Mouse (Mus musculus): ENCODE data around the gene Selenon. TPM values are rescaled to one million over a fixed set of nuclear protein-coding genes. Genes with fewer than 3 reads are reported as not detected.

Selenon gene
- polyA plus RNA-seq, 1 experiment from 2014 or later = 15.9 TPM

DNA sequence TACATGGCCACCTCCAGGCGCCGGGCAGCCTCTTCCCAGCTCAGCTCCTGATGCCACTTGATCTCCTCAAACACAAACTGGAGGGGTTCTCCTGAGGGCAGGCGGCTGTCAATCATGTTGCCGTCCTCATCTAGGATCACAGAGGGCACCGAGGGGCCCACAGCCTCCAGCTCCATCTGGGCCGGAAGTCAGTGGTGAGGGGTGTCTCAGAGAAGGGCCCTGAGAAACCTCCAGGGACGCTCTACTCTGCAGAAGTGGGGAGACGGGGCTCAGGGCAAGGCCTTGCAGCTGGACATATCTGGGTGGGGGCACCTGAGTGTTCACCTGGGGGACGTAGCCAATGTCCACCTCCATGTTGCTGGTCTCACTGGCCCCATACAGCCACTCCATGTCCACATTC, 9.2 kb downstream of the Selenon start:
- no peaks in the 10 kb centered on the region for H3K9me3 ChIP-seq (ENCODE audit: control insufficient read depth, low read length)
- no peaks in the 10 kb centered on the region for H3K4me1 ChIP-seq (ENCODE audit: control insufficient read depth, insufficient read depth, low read length)
- DNase-seq = no peak
- H3K4me2 ChIP-seq (ENCODE audit: low read length) = no peak overlapping the region
- H3K27me3 ChIP-seq (ENCODE audit: control insufficient read depth, insufficient read depth, low read length) = no peaks in the 10 kb centered on the region
- WGBS = 93% methylated on average over 9 of the region's 9 CpGs
- no peak overlapping the region for H3K4me3 ChIP-seq (replicated peaks; ENCODE audit: low read depth, low read length)
- 0 out of 2 replicates have a peak, but pooled peaks have one; percentile 5 for ATAC-seq (ENCODE audit: low FRiP score, low TSS enrichment)
- H3K9ac ChIP-seq (replicated peaks; ENCODE audit: low read length) = no peak overlapping the region
- peaks cover 83% of the 10 kb centered on the region for H3K36me3 ChIP-seq (ENCODE audit: control insufficient read depth, insufficient read depth, low read length)
- no peak overlapping the region for H3K27ac ChIP-seq (replicated peaks; ENCODE audit: low read depth, low read length)

DNA sequence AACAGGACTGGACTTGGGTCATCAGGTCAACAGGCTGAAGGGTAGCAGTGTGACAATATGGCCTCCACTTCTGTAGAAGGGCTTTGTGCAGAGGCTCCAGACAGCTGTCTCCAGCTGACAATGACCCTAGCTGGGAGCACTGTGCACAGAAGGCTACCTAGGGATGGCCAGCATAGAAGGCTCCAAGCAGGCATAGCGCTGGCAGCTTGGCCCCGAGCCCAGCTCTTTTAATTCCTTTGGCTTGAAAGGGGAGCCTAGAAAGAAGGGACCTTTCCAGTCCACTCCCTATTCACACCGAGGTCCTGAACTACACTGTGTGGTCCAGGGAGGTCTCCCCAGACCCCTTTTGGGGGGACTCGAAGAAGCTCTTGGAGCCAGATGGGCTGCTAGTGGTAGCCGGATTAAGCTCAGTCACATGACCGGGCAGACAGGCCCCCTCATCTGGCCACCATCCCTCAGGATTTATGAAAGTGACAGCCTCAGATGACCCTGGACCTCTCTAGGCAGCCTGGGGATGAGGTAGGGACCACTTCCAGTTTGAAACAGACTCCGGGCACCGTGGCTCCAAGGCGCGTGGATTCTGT, 12.9 kb downstream of the Selenon start:
- Histone ChIP-seq H3K4me2 (ENCODE audit: low read length) (no peak overlapping the region), H3K9ac (replicated peaks; ENCODE audit: low read length) (no peak overlapping the region), H3K9me3 (ENCODE audit: control insufficient read depth, low read length) (no peaks in the 10 kb centered on the region), H3K4me1 (ENCODE audit: control insufficient read depth, insufficient read depth, low read length) (peaks cover 10% of the 10 kb centered on the region), H3K36me3 (ENCODE audit: control insufficient read depth, insufficient read depth, low read length) (peaks cover 47% of the 10 kb centered on the region), H3K27ac (replicated peaks; ENCODE audit: low read depth, low read length) (no peak overlapping the region), H3K27me3 (ENCODE audit: control insufficient read depth, insufficient read depth, low read length) (no peaks in the 10 kb centered on the region), H3K4me3 (replicated peaks; ENCODE audit: low read depth, low read length) (no peak overlapping the region)
- DNase-seq (peak; percentile 36), ATAC-seq (ENCODE audit: low FRiP score, low TSS enrichment) (no peak)
- WGBS = 82% methylated on average over 10 of the region's 10 CpGs

DNA sequence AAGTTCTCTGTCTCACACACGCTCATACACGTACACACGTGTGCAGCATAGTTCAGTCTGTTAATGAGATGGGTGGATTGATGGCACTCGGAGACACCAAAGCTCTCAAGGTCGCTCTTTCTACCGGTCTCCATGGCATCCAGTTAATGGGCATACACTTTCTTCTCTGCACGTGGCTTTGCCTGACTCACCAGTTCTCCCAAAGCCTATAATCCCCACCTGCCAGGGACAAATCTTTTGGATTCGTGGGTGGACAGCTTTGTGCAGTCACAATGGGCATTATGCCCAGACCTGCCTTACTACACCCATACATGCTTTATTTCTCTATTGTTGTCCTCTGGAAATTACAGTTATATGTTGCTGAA, 16.2 kb downstream of the Selenon start:
- ATAC-seq (ENCODE audit: low FRiP score, low TSS enrichment) = peak; percentile 21; the same call in 1 of the 2 replicates
- Histone ChIP-seq H3K27me3 (ENCODE audit: control insufficient read depth, insufficient read depth, low read length) (no peaks in the 10 kb centered on the region), H3K4me3 (replicated peaks; ENCODE audit: low read depth, low read length) (peak overlapping the region; percentile 93), H3K36me3 (ENCODE audit: control insufficient read depth, insufficient read depth, low read length) (peaks cover 41% of the 10 kb centered on the region), H3K9me3 (ENCODE audit: control insufficient read depth, low read length) (no peaks in the 10 kb centered on the region), H3K4me2 (ENCODE audit: low read length) (peak overlapping the region; percentile 96), H3K27ac (replicated peaks; ENCODE audit: low read depth, low read length) (no peak overlapping the region), H3K4me1 (ENCODE audit: control insufficient read depth, insufficient read depth, low read length) (peaks cover 17% of the 10 kb centered on the region), H3K9ac (replicated peaks; ENCODE audit: low read length) (peak overlapping the region; percentile 34; the same call in 1 of the 2 replicates)
- 5% methylated on average over 8 of the region's 8 CpGs for WGBS
- no peak for DNase-seq

DNA sequence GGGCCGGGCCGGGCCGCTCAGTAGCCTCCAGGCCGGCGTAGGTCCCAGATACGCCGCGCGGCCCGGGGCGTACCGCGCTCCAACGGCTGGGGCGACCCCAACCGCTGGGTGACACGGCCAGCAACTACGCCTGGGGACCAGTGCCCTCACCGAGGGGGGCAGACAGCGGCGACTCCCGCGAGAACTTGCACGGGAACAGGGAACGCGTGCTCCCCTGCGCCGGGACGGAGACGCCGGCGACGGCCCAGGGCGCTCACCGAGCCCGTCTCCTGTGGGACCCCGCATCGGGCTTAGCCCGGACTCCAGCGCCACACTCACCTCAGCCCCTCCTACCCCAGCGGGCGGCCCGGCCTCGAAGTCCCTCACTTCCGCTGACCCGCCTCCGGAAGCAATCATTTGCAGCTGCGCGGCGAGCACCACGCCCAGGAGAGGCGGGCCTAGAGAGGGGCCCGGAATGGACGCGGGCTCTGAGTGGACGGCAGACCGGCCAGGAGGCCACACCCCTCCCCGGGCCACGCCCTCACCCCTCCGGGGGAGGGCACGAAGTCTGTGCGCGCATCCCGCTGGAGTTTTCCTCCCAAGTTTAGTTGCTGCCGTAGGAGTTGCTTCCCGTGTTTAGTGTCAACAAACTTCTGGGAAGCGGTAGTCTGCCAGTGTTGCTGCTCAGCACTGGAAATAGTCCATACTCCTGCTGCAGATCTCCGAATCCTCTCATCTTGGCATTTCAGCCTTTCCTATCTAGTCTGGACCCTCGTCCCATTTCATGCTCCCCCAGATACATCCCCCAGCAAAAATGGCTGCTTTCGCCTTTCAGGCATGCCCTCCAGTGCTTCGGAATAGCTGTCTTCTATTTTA, 16.8 kb downstream of the Selenon start, which contains the start of gene Mtfr1l:
Gene Mtfr1l, minus strand, starts transcription at position 456 of the 855 bp plus-strand sequence.
- H3K4me2 ChIP-seq (ENCODE audit: low read length) = peak within 1 kb of the TSS; percentile 96
- DNase-seq = peak; percentile 97
- H3K27ac ChIP-seq (replicated peaks; ENCODE audit: low read depth, low read length) = peak within 1 kb of the TSS; percentile 82
- under 1% methylated on average over 71 of the region's 71 CpGs for WGBS
- no peaks in the 10 kb centered on the region for H3K9me3 ChIP-seq (ENCODE audit: control insufficient read depth, low read length)
- peak; percentile 98 for ATAC-seq (ENCODE audit: low FRiP score, low TSS enrichment)
- H3K27me3 ChIP-seq (ENCODE audit: control insufficient read depth, insufficient read depth, low read length) = no peaks in the 10 kb centered on the region
- H3K9ac ChIP-seq (replicated peaks; ENCODE audit: low read length) = peak within 1 kb of the TSS; percentile 86
- H3K4me3 ChIP-seq (replicated peaks; ENCODE audit: low read depth, low read length) = peak within 1 kb of the TSS; percentile 93
- H3K4me1 ChIP-seq (ENCODE audit: control insufficient read depth, insufficient read depth, low read length) = peaks cover 17% of the 10 kb centered on the region
- peaks cover 40% of the 10 kb centered on the region for H3K36me3 ChIP-seq (ENCODE audit: control insufficient read depth, insufficient read depth, low read length)

DNA sequence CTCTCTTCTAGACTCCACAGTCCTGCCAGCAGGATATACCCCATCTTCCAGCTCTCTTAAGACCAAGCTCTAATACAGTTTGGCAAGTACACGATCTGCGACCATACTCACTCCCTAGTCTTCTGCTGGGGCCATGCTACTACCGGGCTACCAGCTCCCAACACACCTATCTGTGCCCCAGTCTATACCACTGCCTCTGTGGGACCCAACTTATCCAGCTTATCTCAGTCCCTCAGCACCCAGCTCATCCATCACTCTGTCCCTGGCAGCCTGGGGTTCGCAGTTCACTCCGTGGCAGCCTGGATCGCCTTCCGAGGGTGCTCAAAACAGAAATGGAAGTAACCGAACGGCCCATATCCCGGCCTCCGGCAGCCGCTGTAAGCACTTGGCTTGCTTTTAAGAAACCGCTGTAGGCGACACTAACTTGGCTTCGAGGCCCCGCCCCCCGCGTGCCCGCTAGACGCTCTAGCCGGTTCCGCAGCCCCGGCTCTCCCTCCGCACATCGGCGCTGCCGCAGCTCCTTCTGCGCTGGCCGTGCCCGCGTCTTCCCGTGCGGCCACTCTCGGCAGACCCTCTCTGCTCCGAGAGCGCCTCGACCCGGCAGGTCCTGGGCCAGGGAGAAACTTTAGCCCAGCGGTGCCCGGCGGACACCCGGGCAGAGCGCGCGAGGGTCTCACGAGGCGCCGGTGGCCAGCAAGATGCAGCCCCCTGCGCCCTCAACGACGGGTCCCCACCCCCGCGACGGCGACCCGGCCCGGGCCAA, 17.7 kb downstream of the Selenon start:
- H3K9ac ChIP-seq (replicated peaks; ENCODE audit: low read length) = peak overlapping the region; percentile 86
- DNase-seq (peak; percentile 77), ATAC-seq (ENCODE audit: low FRiP score, low TSS enrichment) (no peak)
- 1% methylated on average over 57 of the region's 57 CpGs for WGBS
- H3K4me3 ChIP-seq (replicated peaks; ENCODE audit: low read depth, low read length) = peak overlapping the region; percentile 93
- H3K36me3 ChIP-seq (ENCODE audit: control insufficient read depth, insufficient read depth, low read length) = peaks cover 40% of the 10 kb centered on the region
- peak overlapping the region; percentile 96 for H3K4me2 ChIP-seq (ENCODE audit: low read length)
- H3K27ac ChIP-seq (replicated peaks; ENCODE audit: low read depth, low read length) = peak overlapping the region; percentile 82
- no peaks in the 10 kb centered on the region for H3K27me3 ChIP-seq (ENCODE audit: control insufficient read depth, insufficient read depth, low read length)
- H3K4me1 ChIP-seq (ENCODE audit: control insufficient read depth, insufficient read depth, low read length) = peaks cover 17% of the 10 kb centered on the region
- H3K9me3 ChIP-seq (ENCODE audit: control insufficient read depth, low read length) = no peaks in the 10 kb centered on the region

GRCm38 (mm10) chr4:134533421-134533820, 18.5 kb downstream of the Selenon start:
- no peaks in the 10 kb centered on the region for H3K27me3 ChIP-seq (ENCODE audit: control insufficient read depth, insufficient read depth, low read length)
- H3K4me2 ChIP-seq (ENCODE audit: low read length) = peak overlapping the region; percentile 96
- 90% methylated on average over 4 of the region's 4 CpGs for WGBS
- H3K27ac ChIP-seq (replicated peaks; ENCODE audit: low read depth, low read length) = no peak overlapping the region
- peaks cover 40% of the 10 kb centered on the region for H3K36me3 ChIP-seq (ENCODE audit: control insufficient read depth, insufficient read depth, low read length)
- peaks cover 17% of the 10 kb centered on the region for H3K4me1 ChIP-seq (ENCODE audit: control insufficient read depth, insufficient read depth, low read length)
- H3K9me3 ChIP-seq (ENCODE audit: control insufficient read depth, low read length) = no peaks in the 10 kb centered on the region
- H3K4me3 ChIP-seq (replicated peaks; ENCODE audit: low read depth, low read length) = no peak overlapping the region
- H3K9ac ChIP-seq (replicated peaks; ENCODE audit: low read length) = no peak overlapping the region
- ATAC-seq (ENCODE audit: low FRiP score, low TSS enrichment) (no peak), DNase-seq (no peak)

DNA sequence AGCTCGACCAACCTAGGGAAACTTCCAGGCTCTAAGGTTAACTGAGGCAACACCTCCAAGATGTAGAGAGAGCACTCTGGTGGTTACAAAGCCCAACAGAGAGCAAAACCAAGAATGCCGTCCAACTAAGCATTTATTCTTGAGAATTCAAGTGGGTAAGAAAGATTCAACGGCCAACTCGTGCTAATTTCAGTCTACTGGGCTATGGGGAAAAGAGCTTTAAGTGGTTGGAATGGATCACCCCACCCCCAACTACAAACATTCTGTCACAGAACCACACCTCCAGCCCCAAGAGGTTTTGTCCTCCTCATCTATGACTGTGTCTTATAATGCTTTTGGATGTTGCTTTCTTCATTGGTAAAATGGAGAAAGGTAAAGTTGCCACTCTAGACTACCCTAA, 19.0 kb downstream of the Selenon start:
- 88% methylated on average over 4 of the region's 4 CpGs for WGBS
- peaks cover 17% of the 10 kb centered on the region for H3K4me1 ChIP-seq (ENCODE audit: control insufficient read depth, insufficient read depth, low read length)
- peaks cover 45% of the 10 kb centered on the region for H3K36me3 ChIP-seq (ENCODE audit: control insufficient read depth, insufficient read depth, low read length)
- H3K27me3 ChIP-seq (ENCODE audit: control insufficient read depth, insufficient read depth, low read length) = no peaks in the 10 kb centered on the region
- H3K4me3 ChIP-seq (replicated peaks; ENCODE audit: low read depth, low read length) = no peak overlapping the region
- no peak overlapping the region for H3K27ac ChIP-seq (replicated peaks; ENCODE audit: low read depth, low read length)
- no peak overlapping the region for H3K4me2 ChIP-seq (ENCODE audit: low read length)
- no peak for DNase-seq
- no peak for ATAC-seq (ENCODE audit: low FRiP score, low TSS enrichment)
- H3K9me3 ChIP-seq (ENCODE audit: control insufficient read depth, low read length) = no peaks in the 10 kb centered on the region
- no peak overlapping the region for H3K9ac ChIP-seq (replicated peaks; ENCODE audit: low read length)

GRCm38 (mm10) chr4:134526220-134526619, 25.7 kb downstream of the Selenon start:
- Histone ChIP-seq H3K9ac (replicated peaks; ENCODE audit: low read length) (no peak overlapping the region), H3K27me3 (ENCODE audit: control insufficient read depth, insufficient read depth, low read length) (no peaks in the 10 kb centered on the region), H3K36me3 (ENCODE audit: control insufficient read depth, insufficient read depth, low read length) (peaks cover 68% of the 10 kb centered on the region), H3K4me2 (ENCODE audit: low read length) (no peak overlapping the region), H3K4me1 (ENCODE audit: control insufficient read depth, insufficient read depth, low read length) (no peaks in the 10 kb centered on the region), H3K9me3 (ENCODE audit: control insufficient read depth, low read length) (no peaks in the 10 kb centered on the region), H3K4me3 (replicated peaks; ENCODE audit: low read depth, low read length) (no peak overlapping the region), H3K27ac (replicated peaks; ENCODE audit: low read depth, low read length) (no peak overlapping the region)
- DNase-seq = no peak
- WGBS = 57% methylated on average over 5 of the region's 5 CpGs
- no peak for ATAC-seq (ENCODE audit: low FRiP score, low TSS enrichment)

Data from midbrain, embryonic 14.5 days (tissue).